Mouse (Mus musculus): Measurements from ENCODE around the gene Sdhaf4.
A peak's percentile ranks its signal among the peaks of the same experiment; 100 is the strongest.
"Not testable (repeated sequence)": the region's sequence is repeated elsewhere in the genome, so short reads cannot be mapped to it uniquely, and the experiment has no call there.

The Sdhaf4 gene

GRCm38 (mm10) chr1:24005070-24005804 is at the start of gene Sdhaf4:
Gene Sdhaf4, minus strand, starts transcription at chr1:24005656.
- DNase-seq (ENCODE audit: low read depth, low spot score): peak; percentile 95

GRCm38 (mm10) chr1:24046730-24047510 is 41.5 kb upstream of the Sdhaf4 start:
- DNase-seq (ENCODE audit: low read depth, low spot score): peak; percentile 8

- no peak for DNase-seq (ENCODE audit: low read depth, low spot score)
Observed at GRCm38 (mm10) chr1:24045627-24046026, 40.2 kb upstream of the Sdhaf4 start.

- DNase-seq (ENCODE audit: low read depth, low spot score): no peak
Observed at GRCm38 (mm10) chr1:24043007-24043406, 37.6 kb upstream of the Sdhaf4 start.

GRCm38 (mm10) chr1:24033759-24034423 is 28.4 kb upstream of the Sdhaf4 start:
- DNase-seq (ENCODE audit: low read depth, low spot score): peak; percentile 39

- no peak for DNase-seq (ENCODE audit: low read depth, low spot score)
Observed at GRCm38 (mm10) chr1:24010821-24011220, 5.4 kb upstream of the Sdhaf4 start.

GRCm38 (mm10) chr1:24010016-24010415 is 4.6 kb upstream of the Sdhaf4 start:
- no peak for DNase-seq (ENCODE audit: low read depth, low spot score)

- no peak for DNase-seq (ENCODE audit: low read depth, low spot score)
Observed at GRCm38 (mm10) chr1:24007621-24008020, 2.2 kb upstream of the Sdhaf4 start.

- no peak for DNase-seq (ENCODE audit: low read depth, low spot score)
Observed at GRCm38 (mm10) chr1:23999318-23999717, 6.1 kb downstream of the Sdhaf4 start.

- DNase-seq (ENCODE audit: low read depth, low spot score): no peak
Observed at GRCm38 (mm10) chr1:23998866-23999265, 6.6 kb downstream of the Sdhaf4 start.

GRCm38 (mm10) chr1:23998120-23998810 is 7.2 kb downstream of the Sdhaf4 start:
- no peak for DNase-seq (ENCODE audit: low read depth, low spot score)

GRCm38 (mm10) chr1:23997493-23997892 is 8.0 kb downstream of the Sdhaf4 start:
- no peak for DNase-seq (ENCODE audit: low read depth, low spot score)

- DNase-seq (ENCODE audit: low read depth, low spot score): no peak
Observed at GRCm38 (mm10) chr1:23995420-23995819, 10.0 kb downstream of the Sdhaf4 start.

- DNase-seq (ENCODE audit: low read depth, low spot score): no peak
Observed at GRCm38 (mm10) chr1:23983118-23983517, 22.3 kb downstream of the Sdhaf4 start.

GRCm38 (mm10) chr1:23978281-23978680 is 27.2 kb downstream of the Sdhaf4 start:
- DNase-seq (ENCODE audit: low read depth, low spot score): peak; percentile 92

GRCm38 (mm10) chr1:23971159-23971558 is 34.3 kb downstream of the Sdhaf4 start:
- DNase-seq (ENCODE audit: low read depth, low spot score): not testable (repeated sequence)

- DNase-seq (ENCODE audit: low read depth, low spot score): no peak
Observed at GRCm38 (mm10) chr1:23968027-23968725, 37.3 kb downstream of the Sdhaf4 start.

GRCm38 (mm10) chr1:23966226-23966625 is 39.2 kb downstream of the Sdhaf4 start:
- DNase-seq (ENCODE audit: low read depth, low spot score): no peak

GRCm38 (mm10) chr1:23959415-23959732 is 46.1 kb downstream of the Sdhaf4 start:
- no peak for DNase-seq (ENCODE audit: low read depth, low spot score)

- DNase-seq (ENCODE audit: low read depth, low spot score): peak; percentile 31
Observed at GRCm38 (mm10) chr1:23958668-23959414, 46.6 kb downstream of the Sdhaf4 start.

- no peak for DNase-seq (ENCODE audit: low read depth, low spot score)
Observed at GRCm38 (mm10) chr1:23958101-23958500, 47.4 kb downstream of the Sdhaf4 start.

Data from brain, adult 2 months (tissue).